Mouse (Mus musculus): ENCODE measurements at regions not wholly inside any gene's neighbourhood (a gene's known extent, or its start where the extent isn't known, plus 50 kb on each side); places are given as distances from the start of the nearest gene placed in this dataset.
A peak's percentile ranks its signal among the peaks of the same experiment; 100 is the strongest.

DNA sequence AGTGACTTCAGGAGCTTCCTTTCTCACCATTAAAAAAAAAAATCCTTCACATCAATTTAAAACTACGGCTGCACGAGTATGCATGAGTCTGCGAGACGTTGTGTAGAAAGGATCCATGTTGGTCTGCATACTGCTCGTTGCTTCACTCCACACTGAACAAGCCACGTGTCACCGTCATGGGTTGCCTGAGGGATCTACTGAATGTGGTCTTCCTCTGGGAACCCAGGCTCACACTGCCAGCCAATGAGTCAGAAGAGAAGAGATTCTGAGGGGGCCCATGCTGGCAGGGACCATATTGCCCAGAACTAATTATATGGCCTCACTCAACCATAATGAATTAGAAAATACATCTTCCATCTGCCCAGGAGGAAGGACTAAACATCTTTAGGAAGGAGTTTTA, 124.6 kb downstream of the Nhlrc3 start:
- H3K9ac ChIP-seq, result no peak overlapping the region
- H3K36me3 ChIP-seq, result no peaks in the 10 kb centered on the region
- H3K27me3 ChIP-seq, result peaks cover 19% of the 10 kb centered on the region
- H3K4me3 ChIP-seq, result no peak overlapping the region
- WGBS, result 91% methylated on average over 7 of the region's 7 CpGs
- H3K9me3 ChIP-seq, result no peaks in the 10 kb centered on the region
- H3K4me1 ChIP-seq, result peaks cover 31% of the 10 kb centered on the region
- no peak overlapping the region for H3K27ac ChIP-seq
- H3K4me2 ChIP-seq (replicated peaks), result no peak overlapping the region
- ATAC-seq (ENCODE audit: low FRiP score, low read depth), result no peak

- Histone ChIP-seq H3K4me1 (peaks cover 9% of the 10 kb centered on the region; the same call in 1 of the 2 replicates), H3K4me2 (replicated peaks) (peak overlapping the region; percentile 54), H3K36me3 (no peaks in the 10 kb centered on the region), H3K27me3 (peaks cover 5% of the 10 kb centered on the region; the same call in 1 of the 2 replicates), H3K9ac (no peak overlapping the region), H3K27ac (no peak overlapping the region), H3K9me3 (no peaks in the 10 kb centered on the region), H3K4me3 (peak overlapping the region; percentile 24)
- no peak for ATAC-seq (ENCODE audit: low FRiP score, low read depth)
- 45% methylated on average over 11 of the region's 11 CpGs for WGBS
Observed at GRCm38 (mm10) chr3:53334051-53334450, 129.1 kb downstream of the Nhlrc3 start.

DNA sequence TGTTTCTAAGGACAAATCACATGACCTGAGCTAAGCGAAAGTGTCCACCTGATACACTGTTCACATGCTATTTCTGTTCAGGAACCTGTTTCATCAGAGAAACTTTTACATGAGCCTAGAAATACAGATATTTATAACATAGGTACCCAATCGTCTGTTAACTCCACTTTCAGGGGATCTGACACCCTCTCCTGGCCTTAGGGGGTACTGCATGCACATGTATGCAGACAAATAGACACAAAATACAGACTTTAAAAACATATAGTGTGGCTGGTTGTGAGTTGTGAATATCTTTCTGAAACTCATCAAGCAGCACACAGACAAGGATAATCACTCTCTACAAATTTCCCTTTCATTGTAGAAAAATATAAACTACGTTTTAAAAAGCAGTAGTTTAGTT, 133.6 kb downstream of the Nhlrc3 start:
- WGBS, result 59% methylated on average over 3 of the region's 3 CpGs

DNA sequence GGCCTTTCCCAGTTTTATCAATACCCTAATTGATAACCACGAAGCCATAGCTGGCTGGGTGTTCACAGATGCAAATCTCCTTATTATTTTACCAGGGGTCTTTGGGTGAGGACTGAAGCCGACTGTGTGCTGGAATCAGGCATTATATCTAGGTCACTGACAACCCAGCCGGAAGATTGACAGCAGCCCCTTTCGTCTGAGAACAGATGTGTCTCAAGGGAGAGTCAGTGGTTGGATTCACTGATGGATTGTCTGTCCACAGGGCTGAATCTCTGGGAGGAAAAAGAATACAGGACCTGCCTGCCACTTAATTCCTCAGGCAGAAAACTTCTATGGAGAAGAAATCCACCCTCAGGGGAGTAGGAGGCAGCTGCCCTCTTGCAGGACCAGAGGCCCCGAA, 135.7 kb downstream of the Nhlrc3 start:
- no peak overlapping the region for H3K4me2 ChIP-seq (replicated peaks)
- no peaks in the 10 kb centered on the region for H3K4me1 ChIP-seq
- peaks cover 3% of the 10 kb centered on the region for H3K27me3 ChIP-seq
- H3K36me3 ChIP-seq, result no peaks in the 10 kb centered on the region
- no peak for ATAC-seq (ENCODE audit: low FRiP score, low read depth)
- H3K9me3 ChIP-seq, result no peaks in the 10 kb centered on the region
- no peak overlapping the region for H3K27ac ChIP-seq
- no peak overlapping the region for H3K4me3 ChIP-seq
- H3K9ac ChIP-seq, result no peak overlapping the region
- 66% methylated on average over 5 of the region's 5 CpGs for WGBS

More for the DNA sequence above, 133.6 kb downstream of the Nhlrc3 start:
- H3K27me3 ChIP-seq, result peaks cover 8% of the 10 kb centered on the region
- no peaks in the 10 kb centered on the region for H3K9me3 ChIP-seq
- ATAC-seq (ENCODE audit: low FRiP score, low read depth), result no peak
- peaks cover 8% of the 10 kb centered on the region; the same call in 1 of the 2 replicates for H3K4me1 ChIP-seq
- no peak overlapping the region for H3K4me2 ChIP-seq (replicated peaks)
- no peak overlapping the region for H3K9ac ChIP-seq
- no peak overlapping the region for H3K4me3 ChIP-seq
- no peaks in the 10 kb centered on the region for H3K36me3 ChIP-seq
- no peak overlapping the region for H3K27ac ChIP-seq

DNA sequence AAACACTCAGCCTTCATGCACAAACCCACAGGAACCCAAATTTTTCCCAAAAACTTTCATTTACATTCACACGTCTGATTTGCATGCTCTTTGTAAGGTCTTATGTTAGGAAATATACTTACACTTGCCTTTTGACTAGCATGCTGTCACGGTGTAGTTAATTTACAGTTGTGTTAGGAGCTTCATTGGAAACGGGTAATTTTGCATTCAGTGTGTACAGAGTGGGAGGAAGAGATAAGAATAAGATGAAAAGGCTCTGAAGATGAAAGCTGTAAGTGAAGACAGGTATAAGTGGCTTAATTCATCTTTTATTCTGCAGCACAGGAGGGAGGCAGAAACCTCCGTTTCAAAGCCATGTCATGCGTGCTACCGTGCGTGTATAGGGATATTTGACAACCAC, 136.2 kb downstream of the Nhlrc3 start:
- no peaks in the 10 kb centered on the region for H3K36me3 ChIP-seq
- no peak overlapping the region for H3K4me2 ChIP-seq (replicated peaks)
- no peak overlapping the region for H3K9ac ChIP-seq
- H3K4me3 ChIP-seq, result no peak overlapping the region
- no peaks in the 10 kb centered on the region for H3K4me1 ChIP-seq
- H3K9me3 ChIP-seq, result no peaks in the 10 kb centered on the region
- H3K27me3 ChIP-seq, result peaks cover 2% of the 10 kb centered on the region
- no peak for ATAC-seq (ENCODE audit: low FRiP score, low read depth)
- H3K27ac ChIP-seq, result no peak overlapping the region
- 75% methylated on average over 7 of the region's 7 CpGs for WGBS

- WGBS, result 96% methylated on average over 7 of the region's 7 CpGs
- H3K27ac ChIP-seq, result no peak overlapping the region
- no peak for ATAC-seq (ENCODE audit: low FRiP score, low read depth)
Observed at GRCm38 (mm10) chr3:53325080-53325479, 138.1 kb downstream of the Nhlrc3 start.

GRCm38 (mm10) chr3:53324386-53324785, 138.7 kb downstream of the Nhlrc3 start:
- WGBS, result 74% methylated on average over 13 of the region's 13 CpGs

More at GRCm38 (mm10) chr3:53325080-53325479, 138.1 kb downstream of the Nhlrc3 start:
- Histone ChIP-seq H3K9ac (no peak overlapping the region), H3K9me3 (no peaks in the 10 kb centered on the region), H3K4me2 (replicated peaks) (no peak overlapping the region), H3K4me3 (no peak overlapping the region), H3K36me3 (no peaks in the 10 kb centered on the region), H3K27me3 (peaks cover 2% of the 10 kb centered on the region), H3K4me1 (no peaks in the 10 kb centered on the region)

DNA sequence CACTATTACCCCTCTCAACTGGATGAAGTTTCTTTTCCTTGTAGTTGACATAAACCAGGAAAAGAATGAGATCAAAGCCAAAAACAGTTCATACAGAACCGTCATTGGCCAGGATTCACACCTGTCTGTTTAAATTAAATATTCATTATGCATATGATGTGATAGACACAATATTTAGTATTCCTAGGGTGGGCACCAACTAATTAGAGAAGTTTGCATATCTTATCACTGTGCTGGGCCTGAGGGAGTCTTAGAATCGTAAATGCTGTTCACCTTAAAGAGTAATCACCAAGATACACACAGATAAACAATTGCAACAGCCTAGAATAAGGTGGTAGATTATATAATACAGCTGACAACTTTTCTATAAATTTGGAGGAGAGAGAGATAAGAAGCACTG, 147.7 kb downstream of the Nhlrc3 start:
- Histone ChIP-seq H3K9ac (no peak overlapping the region), H3K4me1 (no peaks in the 10 kb centered on the region), H3K4me3 (no peak overlapping the region), H3K4me2 (replicated peaks) (no peak overlapping the region), H3K27ac (no peak overlapping the region), H3K36me3 (no peaks in the 10 kb centered on the region), H3K27me3 (no peaks in the 10 kb centered on the region), H3K9me3 (no peaks in the 10 kb centered on the region)
- ATAC-seq (ENCODE audit: low FRiP score, low read depth), result no peak
- 75% methylated on average over 2 of the region's 2 CpGs for WGBS

More at GRCm38 (mm10) chr3:53324386-53324785, 138.7 kb downstream of the Nhlrc3 start:
- H3K4me1 ChIP-seq, result no peaks in the 10 kb centered on the region
- H3K4me2 ChIP-seq (replicated peaks), result no peak overlapping the region
- no peak overlapping the region for H3K27ac ChIP-seq
- no peak for ATAC-seq (ENCODE audit: low FRiP score, low read depth)
- peaks cover 2% of the 10 kb centered on the region for H3K27me3 ChIP-seq
- no peak overlapping the region for H3K9ac ChIP-seq
- H3K36me3 ChIP-seq, result no peaks in the 10 kb centered on the region
- H3K9me3 ChIP-seq, result no peaks in the 10 kb centered on the region
- H3K4me3 ChIP-seq, result no peak overlapping the region
